ENCODE assay signal across 16 mouse cellular contexts in genomic region chr17:37048383-37048782, GRCm38 (mm10). TPM values are rescaled to one million over a fixed set of nuclear protein-coding genes. Genes with fewer than 3 reads are reported as not detected.
DNase-seq lines count a peak whose midpoint lies in the region; ATAC-seq and TF ChIP-seq lines count a peak whose summit lies in the region.
"Had no signal": no experiment of that assay in that cellular context is flagged by ENCODE, and none has a peak within 500 bp of the region (broad histone marks: within the 10 kb centered on the region; RNA-seq: fewer than 3 reads in every experiment).

No protein-coding gene starts in this region.

- intact Hi-C loops in left cerebral cortex, adult 2 months (cut with DNase I): loop anchor here (10.0 kb wide), 1 partner anchor 774 kb away; the partner anchor contains the start of gene Trim39
- intact Hi-C loops in left cerebral cortex, postnatal 14 days (cut with DNase I): loop anchor here (2.0 to 5.0 kb wide), 2 partner anchors 91 to 134 kb away; partner anchors contain the start of genes Znrd1 and Znrd1as

- H3K9me3 ChIP-seq in hindbrain, postnatal 0 days (ENCODE audit: low read length): no peaks in the 10 kb centered on the region
- H3K9me3 ChIP-seq: G1E had no signal

- H3K4me2 ChIP-seq in hindbrain, postnatal 0 days (ENCODE audit: low read depth, low read length): peak overlapping the region; percentile 76

- peak overlapping the region; percentile 40 for H3K4me3 ChIP-seq in left cerebral cortex, adult 2 months
- peak overlapping the region; percentile 91 for H3K4me3 ChIP-seq in hindbrain, postnatal 0 days (ENCODE audit: low read length)

- peaks cover 3% of the 10 kb centered on the region; the same call in 1 of the 2 replicates for H3K36me3 ChIP-seq in hindbrain, postnatal 0 days (ENCODE audit: insufficient read depth, low read length)

- H3K4me1 ChIP-seq in hindbrain, postnatal 0 days (ENCODE audit: insufficient read depth, low read length): peaks cover 14% of the 10 kb centered on the region

- WGBS in hindbrain, postnatal 0 days: 52% methylated on average over 7 of the region's 7 CpGs

- H3K27ac ChIP-seq in left cerebral cortex, adult 2 months: peak overlapping the region; percentile 12; the same call in 1 of the 2 replicates
- no peak overlapping the region for H3K27ac ChIP-seq in hindbrain, postnatal 0 days

- DNase-seq in left cerebral cortex, adult 2 months (ENCODE audit: extremely low spot score in 1 of 2, low spot score in 2 of 2): no peak
- no peak for DNase-seq in left cerebral cortex, postnatal 14 days (ENCODE audit: low spot score in 2 of 2)
- peak; percentile 27 to 35 for DNase-seq in cerebellum, postnatal 25 days
- no peak for DNase-seq in hindbrain, postnatal 0 days (ENCODE audit: low spot score)
- DNase-seq in thymus, postnatal 14 days: peak; percentile 14
- no peak for DNase-seq in lung, postnatal 10 days
- no peak for DNase-seq in c-Kit-positive CD71-positive TER-119-positive erythroid progenitor cells, embryonic 14.5 days (ENCODE audit: low spot score)
- DNase-seq in urinary bladder, postnatal 14 days (ENCODE audit: low spot score): no peak
- DNase-seq: layer of hippocampus, adult 9-11 months; lung, postnatal 36 days; right cerebral cortex, postnatal 4 days had no signal

- H3K27me3 ChIP-seq in hindbrain, postnatal 0 days (ENCODE audit: insufficient read depth, low read length): no peaks in the 10 kb centered on the region

- TF ChIP-seq CTCF in left cerebral cortex, adult 2 months (IDR thresholded peaks at IDR 0.05): no peak
- no peak for TF ChIP-seq CTCF in hindbrain, postnatal 0 days (IDR thresholded peaks at IDR 0.05; ENCODE audit: low read depth)

- peak overlapping the region; percentile 37; the same call in 1 of the 2 replicates for H3K9ac ChIP-seq in hindbrain, postnatal 0 days (replicated peaks; ENCODE audit: low read length)

- ATAC-seq in hindbrain, postnatal 0 days: no peak
- ATAC-seq: activated CD4-positive, CD25-positive, alpha-beta regulatory T cell, adult 4 months; intestine, embryonic 16.5 days had no signal

RNA-seq across cellular contexts. Expression of gene Gabbr1, which starts 2.6 kb away (rescaled TPM):
- 100 to 1,000 TPM; 687 to 720 TPM for total RNA-seq in left cerebral cortex, adult 2 months (2021)
- 100 to 1,000 TPM; 629 to 637 TPM for total RNA-seq in left cerebral cortex, postnatal 14 days (2021)
- total RNA-seq in hindbrain, postnatal 0 days (2014; rRNA removed): 519 and 527 TPM in 2 replicates
- 93.4 and 98.3 TPM in 2 replicates for polyA plus RNA-seq in hindbrain, postnatal 0 days (2015; fragmentation: Nextera tagmentation; extraction: Ambion mirVana)

RNA-seq across cellular contexts. Expression of gene Mog, which starts 25.2 kb away (rescaled TPM):
- 10 to 100 TPM; 29.1 to 29.2 TPM for total RNA-seq in left cerebral cortex, adult 2 months (2021)
- 10 to 100 TPM; 23.9 to 46.1 TPM for total RNA-seq in left cerebral cortex, postnatal 14 days (2021)
- total RNA-seq in hindbrain, postnatal 0 days (2014; rRNA removed): 0.52 TPM in 1 of 2 replicates, not detected in the other
- polyA plus RNA-seq in hindbrain, postnatal 0 days (2015; fragmentation: Nextera tagmentation; extraction: Ambion mirVana): 1.5 and 1.7 TPM in 2 replicates
- total RNA-seq: liver, adult 2 months had no signal
- polyA plus RNA-seq: activated CD4-positive, CD25-positive, alpha-beta regulatory T cell, adult 4 months; G1E; intestine, embryonic 16.5 days; liver, adult 2 months had no signal

RNA-seq across cellular contexts. Expression of gene Olfr90, which starts 39.9 kb away (rescaled TPM):
- total RNA-seq in left cerebral cortex, adult 2 months (2021): under 1 TPM in 1 of 2 experiments, not detected in 1; 0.12 TPM
- total RNA-seq in left cerebral cortex, postnatal 14 days (2021): under 1 TPM in 1 of 2 experiments, not detected in 1; 0.13 TPM
- not detected in 2 replicates for total RNA-seq in hindbrain, postnatal 0 days (2014; rRNA removed)
- polyA plus RNA-seq in hindbrain, postnatal 0 days (2015; fragmentation: Nextera tagmentation; extraction: Ambion mirVana): not detected in 2 replicates
- total RNA-seq: liver, adult 2 months had no signal
- polyA plus RNA-seq: G1E; intestine, embryonic 16.5 days; liver, adult 2 months; testis, adult 2 months had no signal

RNA-seq across cellular contexts. Expression of gene Zfp57, which starts 47.4 kb away (rescaled TPM):
- 10 to 100 TPM; 16.7 to 17.8 TPM for total RNA-seq in left cerebral cortex, adult 2 months (2021)
- 10 to 100 TPM; 25.9 to 27.9 TPM for total RNA-seq in left cerebral cortex, postnatal 14 days (2021)
- total RNA-seq in hindbrain, postnatal 0 days (2014; rRNA removed): 118 and 137 TPM in 2 replicates
- 118 and 129 TPM in 2 replicates for polyA plus RNA-seq in hindbrain, postnatal 0 days (2015; fragmentation: Nextera tagmentation; extraction: Ambion mirVana)
- polyA plus RNA-seq: activated CD4-positive, CD25-positive, alpha-beta regulatory T cell, adult 4 months; G1E had no signal

RNA-seq across cellular contexts. Expression of gene Olfr91, which starts 49.7 kb away (rescaled TPM):
- not detected for total RNA-seq in left cerebral cortex, adult 2 months (2021)
- not detected for total RNA-seq in left cerebral cortex, postnatal 14 days (2021)
- total RNA-seq in hindbrain, postnatal 0 days (2014; rRNA removed): not detected in 2 replicates
- 0.06 TPM in 1 of 2 replicates, not detected in the other for polyA plus RNA-seq in hindbrain, postnatal 0 days (2015; fragmentation: Nextera tagmentation; extraction: Ambion mirVana)
- total RNA-seq: liver, adult 2 months had no signal
- polyA plus RNA-seq: activated CD4-positive, CD25-positive, alpha-beta regulatory T cell, adult 4 months; G1E; intestine, embryonic 16.5 days; liver, adult 2 months had no signal

Comparison
In these comparisons a context has a peak if more than half of its experiments do, and no peak if none do; other contexts are left out.
1. DNase-seq: peak in cerebellum, postnatal 25 days (2 of 2) and thymus, postnatal 14 days (single experiment); none in left cerebral cortex, adult 2 months (0 of 2), left cerebral cortex, postnatal 14 days (0 of 2), hindbrain, postnatal 0 days (single experiment), lung, postnatal 10 days (single experiment), c-Kit-positive CD71-positive TER-119-positive erythroid progenitor cells, embryonic 14.5 days (single experiment) and urinary bladder, postnatal 14 days (single experiment).
2. RNA of gene Mog, which starts 25.2 kb away (total RNA-seq): 23.9 to 46.1 TPM in left cerebral cortex, postnatal 14 days and 29.1 to 29.2 TPM in left cerebral cortex, adult 2 months; 0.52 TPM in hindbrain, postnatal 0 days; every median in the first group is over 10 times any median in the second.